Mouse (Mus musculus) gastrocnemius, postnatal 36 days (tissue): Measurements from ENCODE around the gene Psmd12. TPM values are rescaled to one million over a fixed set of nuclear protein-coding genes. Genes with fewer than 3 reads are reported as not detected.
A peak's percentile ranks its signal among the peaks of the same experiment; 100 is the strongest.

Experiments
- DNase-seq, 2 experiments: peaks; one replicate each; pipeline ENCODE4 v3.0.0; 2022
- intact Hi-C: fragments of 180-260 bp; cut with DNase I; formaldehyde crosslinking; loops from one replicate; pipeline ENCODE4 v1.15.1; 2025
- total RNA-seq, 2 experiments: library from RNA; stranded (reverse); gene quantifications; 2 replicates each; pipeline ENCODE4 v1.2.3; 2021

Psmd12 gene
- total RNA-seq, 2 experiments from 2014 or later: 97.9 to 101 TPM

- peak; percentile 43 to 59 for DNase-seq
- intact Hi-C loops: loop anchor here (5.0 kb wide), 1 partner anchor 35 kb away; no protein-coding TSS in a partner anchor
Observed at GRCm38 (mm10) chr11:107547351-107548203, 68.3 kb downstream of the Psmd12 start, which contains the start of gene Helz. Gene Helz, plus strand, starts transcription at chr11:107547930.

GRCm38 (mm10) chr11:107548204-107548975 is 69.1 kb downstream of the Psmd12 start:
- intact Hi-C loops: loop anchor here (5.0 kb wide), 1 partner anchor 36 kb away; no protein-coding TSS in a partner anchor
- DNase-seq: no peak

Other genes with a start within 250 kb of the Psmd12 start
- 10 to 100 TPM; 60.0 to 78.1 TPM for gene Pitpnc1, start 8.8 kb upstream of the Psmd12 start, total RNA-seq
- gene Helz, start 68.4 kb downstream of the Psmd12 start, total RNA-seq: 10 to 100 TPM; 13.9 to 14.2 TPM
- 100 to 1,000 TPM; 254 to 261 TPM for gene Cacng1, start 237.0 kb downstream of the Psmd12 start, total RNA-seq